Mouse (Mus musculus) cerebellum, postnatal 36 days (tissue): ENCODE measurements around the gene Gm15737.

Source experiments
- DNase-seq, 2 experiments: peaks; one replicate each; pipeline ENCODE4 v3.0.0; 2021 to 2022; ENCODE audit warnings: mixed read lengths in 2 of 2

The Gm15737 gene

DNA sequence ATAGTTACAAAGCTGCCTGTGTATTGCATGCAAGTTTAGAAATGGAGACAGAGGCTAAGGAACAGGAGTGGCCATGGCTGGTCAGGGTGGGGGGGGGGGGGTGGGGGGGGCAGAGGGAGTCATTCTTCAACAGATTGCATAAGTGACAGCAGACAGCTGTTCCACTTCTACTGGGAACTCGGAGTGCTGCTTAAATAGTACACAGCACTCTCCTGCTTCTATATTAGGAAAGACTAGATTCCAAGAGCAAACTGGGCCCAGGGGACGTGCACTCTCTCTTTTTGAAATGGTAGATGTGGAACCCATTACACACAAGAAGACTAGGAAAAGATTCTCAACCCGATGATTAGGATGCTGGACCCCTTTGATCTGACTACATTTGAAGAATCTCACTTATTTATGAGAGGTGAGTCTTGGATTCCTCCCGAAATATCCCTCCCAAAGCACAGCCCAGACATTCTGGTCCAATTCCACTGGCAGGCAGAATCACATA is at the start of gene Gm15737:
Gm15737 (plus strand) TSS at position 269 of the 493 bp plus-strand sequence.
- DNase-seq, result no peak

GRCm38 (mm10) chr6:92821606-92822005 is 47.6 kb upstream of the Gm15737 start:
- no peak for DNase-seq

- no peak for DNase-seq
Observed at GRCm38 (mm10) chr6:92822006-92822405, 47.2 kb upstream of the Gm15737 start.

DNA sequence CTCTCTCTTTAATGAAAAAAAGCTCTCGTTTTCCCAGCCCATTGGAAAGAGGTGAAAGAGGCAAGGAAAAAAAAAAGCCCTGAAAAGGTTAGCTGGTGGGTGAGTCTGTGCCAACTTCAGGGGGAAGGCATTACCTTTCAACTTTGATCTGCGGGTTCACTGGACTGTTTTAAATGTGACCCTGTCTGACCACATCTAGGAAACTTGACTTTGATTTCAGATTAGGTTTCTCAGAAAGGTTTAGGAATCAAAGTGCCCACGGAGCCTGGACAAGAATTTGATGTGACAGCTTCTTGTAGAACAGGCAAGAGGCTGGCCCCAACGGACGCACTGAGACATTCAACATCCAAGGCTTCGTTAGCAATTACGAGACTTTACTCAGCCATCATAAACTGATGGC is 45.2 kb upstream of the Gm15737 start:
- DNase-seq, result no peak

GRCm38 (mm10) chr6:92826561-92826960 is 42.6 kb upstream of the Gm15737 start:
- DNase-seq, result no peak

DNA sequence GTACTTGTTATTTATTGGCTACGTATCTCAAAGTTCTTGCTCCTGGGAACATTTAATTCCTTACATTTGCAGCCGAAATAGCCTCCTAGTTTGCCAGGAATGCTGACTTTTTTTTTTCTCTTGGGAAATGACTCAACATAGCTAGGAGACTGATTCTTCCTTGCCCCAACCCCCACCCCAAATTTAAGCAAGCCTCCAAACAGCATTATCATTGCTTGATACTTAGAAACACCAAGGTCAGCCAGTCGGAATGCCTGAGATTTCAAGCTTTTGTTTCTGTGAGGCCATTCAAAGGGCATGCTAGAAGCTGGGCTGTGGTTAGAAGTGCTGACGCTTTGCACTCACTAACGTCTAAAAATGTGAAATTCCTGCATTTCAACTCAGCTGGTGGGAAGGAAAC is 41.8 kb upstream of the Gm15737 start:
- DNase-seq, result no peak

DNA sequence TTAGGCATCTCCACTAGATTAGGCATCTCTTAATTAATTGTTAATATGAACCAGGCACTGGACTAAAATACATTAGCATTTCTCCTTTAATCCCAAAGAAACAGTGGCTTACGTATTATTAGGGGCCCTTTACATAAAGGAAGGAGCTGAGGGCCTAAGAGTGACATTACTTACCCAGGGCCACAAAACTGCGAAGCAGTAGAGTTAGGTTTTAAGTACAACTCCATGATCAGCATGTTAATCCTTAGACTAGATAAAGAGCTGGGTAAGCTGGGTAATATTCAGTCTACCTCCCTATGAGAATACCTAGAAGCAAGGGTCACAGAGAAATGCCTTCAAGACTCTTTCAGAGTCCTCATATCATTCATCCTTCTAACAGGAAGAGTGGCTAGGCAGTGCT is 40.0 kb upstream of the Gm15737 start:
- no peak for DNase-seq

- DNase-seq, result no peak
Observed at GRCm38 (mm10) chr6:92831106-92831505, 38.1 kb upstream of the Gm15737 start.

DNA sequence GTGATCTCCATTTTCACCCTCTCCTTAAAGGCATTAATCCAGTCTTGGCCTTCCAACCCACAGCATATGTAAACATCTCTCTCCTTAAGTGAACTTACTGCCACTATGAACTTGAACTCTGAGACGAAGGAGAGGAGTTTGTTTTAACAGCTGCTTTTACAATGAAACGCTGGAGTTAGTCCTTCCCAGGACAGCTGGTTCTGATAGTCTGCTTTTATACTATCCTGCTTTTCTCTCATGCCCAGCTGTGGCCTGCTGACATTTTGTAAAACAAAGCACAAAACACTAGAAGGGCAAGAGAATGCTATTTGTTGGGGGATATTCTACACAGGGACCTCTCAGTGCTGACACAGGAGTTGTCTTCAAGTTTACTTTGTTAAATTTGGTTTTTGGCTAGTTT is 27.2 kb upstream of the Gm15737 start:
- DNase-seq, result no peak

GRCm38 (mm10) chr6:92843474-92843873 is 25.7 kb upstream of the Gm15737 start:
- no peak for DNase-seq

DNA sequence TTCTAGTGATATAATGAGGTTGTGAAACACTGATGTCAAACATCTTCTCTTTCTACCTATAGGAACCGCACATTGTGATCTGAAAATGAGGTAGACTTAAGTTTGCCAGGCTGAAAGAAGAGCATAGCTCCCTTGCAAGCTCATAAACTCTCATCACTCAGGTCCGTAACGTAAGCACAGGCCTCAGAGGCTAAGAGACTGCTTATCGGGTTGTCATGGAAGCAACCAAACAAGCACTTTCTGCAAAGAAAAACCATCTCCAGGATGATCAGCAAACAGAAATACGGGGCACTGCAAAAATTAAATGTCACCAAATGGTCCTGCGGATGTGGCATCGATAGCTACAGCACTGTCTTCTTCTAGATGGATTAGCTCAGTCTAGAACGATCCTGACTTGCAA is 23.3 kb upstream of the Gm15737 start:
- DNase-seq, result no peak

DNA sequence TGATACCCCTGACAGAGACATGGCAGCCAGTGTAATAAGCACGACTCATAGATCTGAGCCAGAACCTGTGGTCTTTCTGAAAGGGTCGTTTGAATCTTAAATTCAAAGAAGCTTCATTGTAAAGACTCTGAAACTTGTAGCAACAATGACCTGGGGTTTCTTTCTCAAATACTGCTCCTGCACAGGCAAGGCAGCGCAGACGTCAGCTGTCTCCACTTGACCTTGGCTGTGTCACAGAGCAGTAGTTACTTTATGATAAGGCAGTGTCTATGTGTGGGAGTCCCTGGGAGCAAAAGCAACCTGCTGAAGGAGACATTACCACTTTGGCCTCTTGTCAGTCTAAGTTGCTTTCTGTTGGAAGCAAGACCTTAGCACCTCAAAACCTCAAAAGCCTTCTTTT is 22.5 kb upstream of the Gm15737 start:
- no peak for DNase-seq

GRCm38 (mm10) chr6:92849208-92849607 is 19.9 kb upstream of the Gm15737 start:
- no peak for DNase-seq

DNA sequence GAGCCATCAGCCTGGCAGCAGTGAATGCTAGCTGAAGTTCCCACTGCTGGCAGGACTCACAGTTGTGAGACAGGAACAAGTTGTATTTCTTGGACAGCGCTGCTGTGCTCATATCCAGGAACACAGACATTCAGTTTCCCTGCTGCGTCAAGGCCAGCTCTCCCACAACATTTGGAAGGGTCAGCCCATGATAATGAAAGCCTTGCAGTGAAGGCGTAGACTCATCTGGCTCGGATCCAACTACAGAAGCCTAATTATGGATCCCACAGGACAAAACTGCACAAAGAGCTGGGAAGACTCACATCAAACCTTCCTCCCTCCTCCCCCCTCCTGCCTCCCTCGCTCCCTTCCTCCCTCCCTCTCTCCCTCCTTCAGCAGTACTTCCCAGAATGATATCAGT is 18.9 kb upstream of the Gm15737 start:
- peak in 1 of 2 experiments; percentile 10 for DNase-seq

- no peak for DNase-seq
Observed at GRCm38 (mm10) chr6:92854873-92855272, 14.3 kb upstream of the Gm15737 start.

- no peak for DNase-seq
Observed at GRCm38 (mm10) chr6:92857761-92858160, 11.4 kb upstream of the Gm15737 start.

GRCm38 (mm10) chr6:92858721-92859510 is 10.2 kb upstream of the Gm15737 start:
- DNase-seq, result no peak

DNA sequence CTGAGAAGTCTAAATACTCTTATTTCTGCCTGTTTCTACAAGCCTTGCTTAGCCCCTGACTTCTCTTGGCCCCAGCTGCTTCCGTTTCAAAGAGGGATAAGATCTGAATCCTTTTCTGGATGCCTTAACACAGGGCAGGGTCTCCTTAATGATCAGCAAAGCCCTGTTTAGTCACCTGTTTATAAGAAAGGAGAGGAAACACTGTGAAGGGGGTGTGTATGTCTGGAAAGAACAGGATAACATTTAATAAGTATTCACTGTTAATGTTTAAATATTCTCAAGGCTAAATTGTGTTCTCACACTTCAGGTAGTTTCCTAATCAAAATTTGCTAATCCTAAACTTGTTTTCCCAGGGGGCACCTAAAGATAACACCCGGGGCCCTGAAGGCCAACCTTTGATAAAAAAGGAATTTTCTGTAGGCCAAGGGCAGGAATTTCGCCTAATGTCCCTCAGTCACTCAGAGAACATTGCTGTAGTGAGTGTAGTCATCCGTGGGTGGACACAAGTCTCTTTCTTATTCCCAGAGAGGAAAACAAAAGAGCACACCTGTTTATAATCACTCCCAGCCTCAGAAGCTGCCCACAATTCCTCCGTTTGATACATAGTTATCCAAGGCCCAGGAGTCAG is 8.8 kb upstream of the Gm15737 start:
- no peak for DNase-seq

DNA sequence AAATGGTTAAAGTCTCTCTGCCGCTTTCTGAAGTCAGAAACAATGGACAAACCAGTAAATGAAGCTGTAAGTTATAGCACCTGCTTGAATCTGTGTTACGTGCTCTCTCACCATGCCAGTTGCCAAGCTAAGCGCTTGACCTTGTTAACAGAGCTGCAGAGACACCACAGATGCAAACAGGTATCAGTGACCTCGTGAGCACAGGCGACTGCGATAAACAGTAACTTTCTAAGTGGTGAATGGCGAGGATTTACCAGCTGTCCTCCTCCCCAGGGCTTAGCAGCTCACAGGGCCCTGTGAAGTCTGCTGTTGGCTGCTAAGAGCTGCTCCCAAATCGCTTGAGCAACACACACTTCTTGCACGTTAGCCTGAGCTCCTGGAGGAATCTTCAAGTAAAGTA is 6.6 kb upstream of the Gm15737 start:
- DNase-seq, result no peak

DNA sequence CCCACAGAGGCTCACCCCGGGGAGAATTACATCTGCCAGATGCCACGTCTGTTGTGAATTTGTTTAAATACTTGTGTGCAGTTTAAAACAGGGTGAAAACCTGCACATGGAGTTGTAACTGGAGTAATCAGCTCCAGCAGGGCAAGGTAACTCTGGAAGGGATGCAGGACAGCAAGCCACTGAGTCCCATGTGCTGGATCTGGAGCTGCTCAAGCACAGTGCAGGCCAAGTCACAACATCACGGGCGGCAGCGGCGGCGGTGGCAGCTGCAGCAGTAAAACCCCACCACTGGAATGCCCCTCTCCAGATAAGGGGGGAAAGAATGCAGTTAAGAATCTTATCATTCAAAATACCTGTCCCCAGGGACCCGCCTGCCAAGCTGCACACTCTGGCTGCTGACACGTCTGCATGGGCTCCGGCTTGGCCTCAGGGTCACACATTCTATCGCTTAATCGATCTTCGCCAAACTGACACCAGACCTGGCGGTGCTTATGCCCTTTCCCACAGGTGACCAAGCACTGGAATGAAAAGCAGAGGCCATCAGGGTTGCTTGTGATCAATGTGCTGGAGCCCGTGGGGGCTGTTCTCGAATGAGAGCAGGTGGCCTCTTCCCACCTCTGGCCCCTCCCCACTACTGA is 544 bp downstream of the Gm15737 start:
- DNase-seq, result no peak

- DNase-seq, result no peak
Observed at GRCm38 (mm10) chr6:92871813-92872212, 2.7 kb downstream of the Gm15737 start.

GRCm38 (mm10) chr6:92872766-92873165 is 3.6 kb downstream of the Gm15737 start:
- DNase-seq, result no peak

GRCm38 (mm10) chr6:92874854-92875253 is 5.7 kb downstream of the Gm15737 start:
- DNase-seq, result no peak

DNA sequence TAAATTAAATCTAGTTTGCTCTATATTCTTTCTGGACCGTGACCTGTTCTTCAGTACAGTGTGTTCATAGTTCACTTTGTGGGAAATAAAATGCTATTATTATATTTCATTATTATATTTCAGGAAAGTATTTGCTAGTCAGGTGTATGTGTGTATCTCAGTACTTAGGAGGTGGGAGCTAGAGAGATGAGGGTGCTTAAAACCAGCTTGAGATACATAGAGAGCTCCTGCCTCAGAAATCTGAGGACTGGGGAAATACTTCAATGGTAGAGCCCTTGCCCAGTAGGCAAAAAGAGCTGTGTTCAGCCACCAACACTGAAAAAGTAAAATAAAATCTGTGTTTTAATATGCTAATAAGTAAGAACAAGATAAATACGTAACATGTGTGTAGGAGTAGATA is 6.2 kb downstream of the Gm15737 start:
- DNase-seq, result no peak
